24 mouse cellular contexts compared by ENCODE assay signal in genomic region chr4:72997686-72998085, GRCm38 (mm10).
DNase-seq lines count a peak whose midpoint lies in the region; ATAC-seq and TF ChIP-seq lines count a peak whose summit lies in the region.
"Had no signal": no experiment of that assay in that cellular context is flagged by ENCODE, and none has a peak within 500 bp of the region (broad histone marks: within the 10 kb centered on the region; RNA-seq: fewer than 3 reads in every experiment).

No protein-coding gene starts in this region.

- intact Hi-C loops in left cerebral cortex, postnatal 4 days (cut with DNase I) = no loop called here
- intact Hi-C loops in left cerebral cortex, adult 2 months (cut with DNase I) = no loop called here

- no peak for TF ChIP-seq CTCF in left cerebral cortex, adult 2 months (IDR thresholded peaks at IDR 0.05)
- no peak for TF ChIP-seq CTCF in lung, adult 2 months (IDR thresholded peaks at IDR 0.05; ENCODE audit: insufficient read depth, low read length)

- H3K27ac ChIP-seq in left cerebral cortex, adult 2 months = no peak overlapping the region
- H3K27ac ChIP-seq: forebrain, embryonic 15.5 days; heart, adult 2 months; hindbrain, embryonic 14.5 days; limb, embryonic 13.5 days had no signal

- no peaks in the 10 kb centered on the region for H3K4me1 ChIP-seq in lung, adult 2 months (ENCODE audit: control insufficient read depth, insufficient read depth, low read length)
- H3K4me1 ChIP-seq: heart, embryonic 12.5 days had no signal

- TF ChIP-seq POLR2A in lung, adult 2 months (IDR thresholded peaks at IDR 0.05; ENCODE audit: borderline replicate concordance, extremely low read depth, low read depth, low read length) = no peak

- H3K4me3 ChIP-seq in left cerebral cortex, adult 2 months = no peak overlapping the region
- H3K4me3 ChIP-seq in lung, adult 2 months (replicated peaks; ENCODE audit: extremely low read depth, low read depth, low read length) = no peak overlapping the region
- H3K4me3 ChIP-seq: forebrain, embryonic 15.5 days; heart, adult 2 months; heart, embryonic 12.5 days; limb, embryonic 13.5 days had no signal

- peak; percentile 19 to 20 for DNase-seq in cerebellum, adult 18-20 months
- peak; percentile 45 for DNase-seq in left cerebral cortex, postnatal 4 days
- no peak for DNase-seq in left cerebral cortex, adult 2 months (ENCODE audit: extremely low spot score in 1 of 2, low spot score in 2 of 2)
- peak; percentile 3 for DNase-seq in cerebellum, adult 8-10 months
- DNase-seq in cerebellum, postnatal 25 days = peak; percentile 28 to 54
- no peak for DNase-seq in kidney, postnatal 4 days
- no peak for DNase-seq in lung, adult 2 months
- DNase-seq: adrenal gland, adult 8-10 months; gastrocnemius, postnatal 36 days; heart, adult 2 months; heart, postnatal 4 days; kidney, adult 11 months; kidney, postnatal 25 days; layer of hippocampus, adult 9-11 months; lung, postnatal 36 days; retina, postnatal 1 day; thymus, adult 2 months; thymus, postnatal 36 days had no signal

- 65% methylated on average over 1 of the region's 1 CpGs for WGBS in lung, adult 2 months

- no peak for ATAC-seq in cerebellum, adult (ENCODE audit: insufficient number of reproducible peaks, low FRiP score, low TSS enrichment)
- ATAC-seq: forebrain, embryonic 15.5 days; inflammation-experienced regulatory T-cells, adult 6 months had no signal

Comparison
In these comparisons a context has a peak if more than half of its experiments do, and no peak if none do; other contexts are left out.
1. DNase-seq: peak in cerebellum, adult 18-20 months (2 of 2), left cerebral cortex, postnatal 4 days (single experiment), cerebellum, adult 8-10 months (single experiment) and cerebellum, postnatal 25 days (2 of 2); none in left cerebral cortex, adult 2 months (0 of 2), kidney, postnatal 4 days (0 of 2) and lung, adult 2 months (single experiment).